Mouse (Mus musculus) leukemia stem cell, adult 10-12 weeks (primary cell): Measurements from ENCODE around the gene Acly. TPM values are rescaled to one million over a fixed set of nuclear protein-coding genes. Genes with fewer than 3 reads are reported as not detected.

Experiments used
- polyA plus RNA-seq: library from polyadenylated mRNA; stranded (reverse); fragments of >175 nt; gene quantifications from 2 replicates; pipeline ENCODE4 v1.2.3, GENCODE M21; 2012; ENCODE audit warnings: low replicate concordance

The Acly gene
- polyA plus RNA-seq, result 4.5 and 57.8 TPM in 2 replicates

DNA sequence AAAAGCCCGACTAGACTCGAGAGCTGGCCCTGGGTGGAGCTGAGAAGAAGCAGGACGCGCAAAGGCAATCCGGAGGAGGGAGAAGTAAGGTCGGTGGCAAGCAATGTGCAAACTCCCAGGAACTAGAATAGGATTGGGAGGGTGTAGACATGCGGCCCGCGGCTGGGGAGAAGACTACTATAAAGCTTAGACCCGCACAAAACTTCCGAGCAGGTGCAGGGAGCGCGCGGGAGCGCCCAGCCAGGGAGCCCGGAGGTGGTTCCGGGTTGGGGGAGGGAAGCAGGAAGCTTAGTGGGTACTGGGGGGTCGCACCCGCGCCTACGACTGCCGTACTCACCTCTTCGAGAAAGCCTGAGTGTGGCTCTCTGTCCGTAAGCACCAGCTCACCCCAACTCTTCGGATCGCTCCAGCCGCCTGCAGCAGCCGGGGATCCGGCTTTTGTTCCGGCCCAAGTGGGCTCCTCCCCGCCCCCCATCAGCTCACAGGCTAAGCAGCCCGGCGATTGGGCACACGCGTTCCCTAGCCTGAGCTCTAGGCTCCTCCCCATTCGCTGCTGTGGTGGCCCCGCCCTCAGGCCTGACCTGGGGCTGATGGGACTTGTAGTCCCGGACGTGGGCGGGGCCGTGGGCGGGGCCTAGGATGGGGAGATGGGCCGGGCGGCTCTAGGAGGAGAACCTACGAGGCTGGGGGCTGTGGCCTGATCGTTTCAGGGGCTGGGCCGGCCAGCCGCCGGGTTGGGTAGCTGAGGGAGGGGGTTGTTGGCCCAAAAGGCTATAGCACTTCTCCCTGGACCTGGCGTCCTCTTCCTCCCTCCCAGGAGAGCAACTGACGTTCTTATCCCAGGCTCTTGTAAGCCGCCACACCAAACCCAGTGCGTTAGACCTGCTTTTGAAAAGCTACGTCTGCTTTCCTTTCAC is at the start of gene Acly:
Gene Acly (minus strand): TSS at position 543 of the 917 bp plus-strand sequence.

DNA sequence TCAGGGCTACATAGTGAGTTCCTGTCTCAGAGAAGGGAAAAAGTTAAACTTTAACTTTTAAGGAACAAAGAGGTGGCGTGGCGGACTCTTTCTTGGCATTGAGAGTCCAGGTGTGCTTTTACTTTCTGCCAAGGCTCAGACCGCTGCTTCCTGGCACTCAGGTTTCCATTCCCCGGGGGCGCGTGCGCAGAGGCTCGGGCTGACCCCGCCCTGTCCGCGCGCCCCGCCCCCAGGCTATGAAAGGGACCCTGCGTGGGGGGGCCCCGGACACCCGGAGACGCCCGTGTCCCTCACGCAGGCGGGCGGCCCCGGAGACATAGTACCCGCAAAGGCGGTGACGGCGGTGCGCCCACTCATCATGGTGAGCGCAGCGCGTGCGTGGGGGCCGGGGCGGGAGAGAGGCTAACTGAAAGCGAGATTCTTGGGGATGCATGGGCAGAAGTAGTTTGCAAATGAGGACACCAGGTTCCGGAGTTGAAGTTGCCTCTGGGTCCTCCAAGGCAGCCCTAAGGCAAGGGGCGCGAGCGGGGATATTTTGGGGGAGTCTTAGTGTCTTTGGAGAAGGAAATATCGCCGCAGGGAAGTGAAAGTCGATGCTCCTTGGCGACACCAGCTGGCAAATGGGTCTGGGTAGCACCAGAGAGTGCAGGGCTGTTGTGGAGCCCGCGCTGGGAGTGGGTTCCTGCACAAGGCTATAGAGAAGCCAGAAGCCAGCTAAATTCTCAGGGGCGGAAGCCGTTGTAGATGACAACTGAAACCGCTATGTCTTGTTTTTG is 47.1 kb upstream of the Acly start, which contains the start of gene Cnp:
Gene Cnp (plus strand): TSS at position 197 of the 776 bp plus-strand sequence.

GRCm38 (mm10) chr11:100544832-100545745 is 17.3 kb upstream of the Acly start, which contains the start of gene Ttc25:
Gene Ttc25, plus strand, starts transcription at chr11:100545607.

DNA sequence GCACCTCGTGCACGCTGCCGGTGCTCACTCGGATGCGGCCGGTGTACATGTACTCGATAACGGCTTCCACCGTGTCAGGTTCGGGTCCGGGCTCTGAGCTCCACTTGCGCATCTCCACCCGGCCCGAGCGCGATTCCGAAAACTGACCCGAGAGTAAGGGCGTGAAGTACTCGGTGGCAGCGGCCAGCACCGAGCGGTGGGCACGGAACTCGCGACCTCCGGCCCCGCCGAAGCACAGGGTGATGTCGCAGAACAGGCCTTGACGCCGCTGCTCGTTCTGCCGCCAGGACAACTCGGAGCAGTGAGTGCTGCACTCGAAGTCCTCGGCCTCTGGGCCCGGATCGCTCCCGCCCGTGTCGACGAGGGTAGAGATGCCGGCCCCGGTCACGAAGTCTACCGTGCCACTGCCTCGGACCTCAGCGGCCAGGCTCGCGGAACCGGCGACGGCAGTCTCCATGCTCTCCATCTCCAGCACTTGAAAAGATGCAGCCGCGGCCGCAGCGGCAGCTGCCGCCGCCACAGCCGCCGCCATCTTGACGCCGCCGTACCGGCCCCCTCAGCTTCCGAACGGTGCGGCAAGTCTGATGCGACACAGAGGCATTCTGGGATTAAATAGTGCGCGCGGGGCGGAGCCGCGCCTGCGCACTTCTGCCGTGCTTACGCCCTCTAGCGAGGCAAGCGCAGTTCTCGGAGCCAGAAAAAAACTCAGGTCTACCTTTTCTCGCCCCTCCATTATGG is 55.4 kb downstream of the Acly start, which contains the start of gene Klhl11:
Gene Klhl11 (minus strand): TSS at position 545 of the 738 bp plus-strand sequence.

DNA sequence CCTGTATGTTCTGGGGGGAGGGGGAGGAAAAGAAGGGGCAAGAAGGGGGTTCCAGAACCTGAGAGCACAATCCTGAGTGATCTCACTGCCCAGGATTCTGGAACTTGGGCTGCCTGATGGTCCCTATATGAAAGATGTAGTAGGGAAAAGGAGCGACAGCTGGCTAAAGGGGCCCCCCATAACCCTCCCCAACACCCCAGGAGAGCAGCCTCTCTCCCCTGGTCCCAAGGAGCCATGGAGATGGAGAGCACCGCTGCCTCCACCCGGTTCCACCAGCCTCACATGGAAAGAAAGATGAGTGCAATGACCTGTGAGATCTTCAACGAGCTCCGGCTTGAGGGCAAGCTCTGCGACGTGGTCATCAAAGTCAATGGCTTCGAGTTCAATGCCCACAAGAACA is 86.0 kb downstream of the Acly start, which contains the start of the genes Nt5c3b and Klhl10:
Gene Nt5c3b (minus strand): TSS at position 12 of the 400 bp plus-strand sequence.
Gene Klhl10 (plus strand): TSS at position 121 of the 400 bp plus-strand sequence.

Other genes starting within 250 kb of the Acly start
- gene Eif1, start 208.1 kb downstream of the Acly start, polyA plus RNA-seq, result 561 and 639 TPM in 2 replicates
- not detected in 2 replicates for gene Gast, start 193.6 kb downstream of the Acly start, polyA plus RNA-seq
- gene Hap1, start 171.9 kb downstream of the Acly start, polyA plus RNA-seq, result 3.3 and 4.1 TPM in 2 replicates
- 24.0 and 30.2 TPM in 2 replicates for gene Jup, start 130.2 kb downstream of the Acly start, polyA plus RNA-seq
- 0.80 and 1.4 TPM in 2 replicates for gene P3h4, start 113.2 kb downstream of the Acly start, polyA plus RNA-seq
- gene Fkbp10, start 112.3 kb downstream of the Acly start, polyA plus RNA-seq, result 3.6 and 3.7 TPM in 2 replicates
- gene Nt5c3b, start 86.2 kb downstream of the Acly start, polyA plus RNA-seq, result 58.2 and 66.2 TPM in 2 replicates
- gene Klhl10, start 86.1 kb downstream of the Acly start, polyA plus RNA-seq, result not detected in 2 replicates
- gene Klhl11, start 55.3 kb downstream of the Acly start, polyA plus RNA-seq, result 2.6 and 3.0 TPM in 2 replicates
- not detected in 2 replicates for gene Ttc25, start 17.6 kb upstream of the Acly start, polyA plus RNA-seq
- 26.2 and 47.0 TPM in 2 replicates for gene Cnp, start 46.9 kb upstream of the Acly start, polyA plus RNA-seq
- 15.7 and 34.6 TPM in 2 replicates for gene Nkiras2, start 91.2 kb upstream of the Acly start, polyA plus RNA-seq
- gene Dnajc7, start 92.2 kb upstream of the Acly start, polyA plus RNA-seq, result 21.8 and 31.1 TPM in 2 replicates
- not detected in 2 replicates for gene Zfp385c, start 164.5 kb upstream of the Acly start, polyA plus RNA-seq
- 28.8 and 34.9 TPM in 2 replicates for gene Dhx58, start 176.3 kb upstream of the Acly start, polyA plus RNA-seq
- gene Kat2a, start 184.5 kb upstream of the Acly start, polyA plus RNA-seq, result 93.8 and 113 TPM in 2 replicates
- 0.71 TPM in 1 of 2 replicates, not detected in the other for gene Hspb9, start 185.8 kb upstream of the Acly start, polyA plus RNA-seq
- 394 and 541 TPM in 2 replicates for gene Rab5c, start 210.2 kb upstream of the Acly start, polyA plus RNA-seq
- gene Kcnh4, start 231.9 kb upstream of the Acly start, polyA plus RNA-seq, result 0.09 and 0.55 TPM in 2 replicates
- gene Hcrt, start 234.9 kb upstream of the Acly start, polyA plus RNA-seq, result not detected in 2 replicates
- 6.6 and 9.5 TPM in 2 replicates for gene Ghdc, start 243.0 kb upstream of the Acly start, polyA plus RNA-seq